Mouse (Mus musculus) fibroblast of lung, adult 2 months (primary cell): ENCODE results near the gene Acap3.

Experiments used
- DNase-seq: peaks from one replicate; pipeline ENCODE4 v3.0.0-alpha.2; 2011; ENCODE audit warnings: low read depth

The Acap3 gene

DNA sequence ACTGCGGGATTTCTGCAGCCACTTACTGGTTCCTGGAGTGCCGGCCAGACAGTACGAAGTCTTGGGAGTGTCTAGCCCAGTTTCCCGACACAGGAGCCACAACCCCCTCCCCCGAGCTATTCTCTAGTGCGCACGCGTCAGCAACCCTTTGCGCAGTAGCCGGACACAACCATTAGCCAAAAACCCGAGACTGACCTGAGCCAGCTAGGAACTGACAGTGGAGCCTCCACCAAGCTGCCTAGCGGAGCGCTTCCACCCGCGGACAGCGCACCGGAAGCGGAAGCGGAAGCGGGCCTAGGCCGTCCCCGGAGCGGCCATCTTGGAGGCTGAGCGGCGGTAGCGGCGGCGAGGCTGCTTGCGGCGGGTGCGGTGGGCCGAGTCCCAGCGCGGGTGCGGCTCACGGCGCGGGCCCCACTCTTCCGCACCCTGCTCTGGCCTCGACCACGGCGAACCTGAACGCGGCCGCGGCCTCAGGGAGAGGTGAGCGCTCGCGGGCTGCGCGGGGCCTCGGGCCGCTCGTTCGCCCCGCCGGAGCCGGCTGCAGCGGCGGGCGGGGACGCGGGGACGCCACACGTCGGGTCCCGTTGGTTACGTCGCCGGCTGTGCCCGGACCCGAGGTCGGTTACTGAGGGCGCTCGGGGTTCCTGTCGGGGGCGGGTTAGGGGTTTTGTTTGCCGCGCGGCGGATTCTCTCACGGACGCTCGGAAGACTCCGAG lies 52.1 kb downstream of the Acap3 start, which contains the start of gene Ube2j2:
TSS of gene Ube2j2 (plus strand) at position 298 of the 716 bp plus-strand sequence.
- peak; percentile 96 for DNase-seq

DNA sequence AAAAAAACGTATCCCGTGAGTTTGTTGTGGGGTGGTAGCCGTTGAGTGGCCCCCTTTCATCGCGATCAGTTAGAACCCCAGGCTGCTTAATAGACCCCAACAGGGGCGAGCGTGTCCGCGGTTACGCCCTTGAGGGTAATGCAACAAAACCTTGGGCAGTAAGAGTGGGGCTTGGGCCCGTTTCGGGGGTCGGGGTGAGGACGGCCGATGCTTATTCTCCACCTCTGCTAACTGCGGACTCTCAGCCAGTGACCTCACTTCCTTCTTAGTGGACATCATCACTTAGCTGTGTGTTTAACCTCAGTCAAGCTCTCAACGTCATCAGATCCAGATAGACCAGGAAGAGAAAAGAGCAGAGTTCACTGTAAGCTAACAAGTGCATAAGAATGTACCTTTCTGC lies 52.6 kb downstream of the Acap3 start:
- no peak for DNase-seq

DNA sequence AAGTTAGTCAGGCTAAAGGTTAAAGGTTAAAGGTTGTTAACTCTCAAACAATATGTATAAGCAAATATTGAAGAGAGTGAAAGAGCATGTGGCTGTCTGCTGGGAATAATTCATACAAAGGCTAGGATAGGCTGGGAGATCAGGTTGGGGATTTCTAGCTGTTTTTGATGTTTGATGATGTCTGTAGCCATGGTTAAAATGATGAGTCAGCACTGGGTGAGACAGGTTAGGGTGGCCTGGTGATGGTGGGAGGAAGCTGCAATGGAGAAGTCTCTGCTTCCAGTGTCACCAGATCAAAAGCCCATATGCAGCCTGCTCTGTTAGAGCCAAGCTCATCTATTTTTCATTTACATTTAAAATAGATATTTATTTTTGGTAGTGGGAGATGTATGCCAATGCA lies 55.5 kb downstream of the Acap3 start:
- DNase-seq: no peak

DNA sequence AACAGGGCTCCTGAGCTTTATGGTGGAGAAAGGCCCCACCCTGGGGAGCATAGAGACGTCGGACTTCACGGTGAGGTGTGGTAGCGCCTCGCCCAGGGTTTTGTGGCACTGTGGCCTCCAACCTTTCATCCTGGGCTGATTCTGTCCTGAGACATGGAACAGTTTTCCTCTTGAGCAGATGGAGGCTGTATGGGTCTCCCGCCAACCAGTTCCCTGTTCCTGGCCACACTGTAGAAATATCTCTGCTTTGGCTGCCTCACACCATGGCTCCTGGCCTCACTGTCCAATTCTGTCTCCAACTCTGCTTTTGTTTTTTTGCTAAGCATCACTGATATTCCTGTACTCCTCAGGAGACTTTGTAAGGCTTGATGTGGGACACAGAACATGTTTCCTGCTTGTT lies 63.9 kb downstream of the Acap3 start:
- no peak for DNase-seq
